Mouse (Mus musculus) bone marrow, adult 2 months (tissue): ENCODE measurements around the gene Pstpip1. TPM values are rescaled to one million over a fixed set of nuclear protein-coding genes. Genes with fewer than 3 reads are reported as not detected.

Source experiments
- H3K27ac ChIP-seq: fragments of 200-500 bp; 2 replicates; pipeline ENCODE4 v1.5.1; 2012; ENCODE audit warnings: low read depth, mild to moderate bottlenecking, control low read depth, inconsistent platforms, low read length; ENCODE audit not compliant: control insufficient read depth, poor library complexity, insufficient read depth
- H3K4me1 ChIP-seq: fragments of 200-500 bp; 2 replicates; pipeline ENCODE4 v1.6.1; 2011; ENCODE audit warnings: low read length; ENCODE audit not compliant: control insufficient read depth, insufficient read depth
- H3K4me3 ChIP-seq: fragments of 200-500 bp; replicated peaks from 2 replicates; pipeline ENCODE3; 2011; ENCODE audit warnings: mild to moderate bottlenecking, low read depth, low read length, control low read depth; ENCODE audit not compliant: control insufficient read depth
- CTCF ChIP-seq: fragments of 200-500 bp; IDR thresholded peaks from 2 replicates; pipeline ENCODE4 v1.5.1; 2011; ENCODE audit warnings: low read length, control low read depth; ENCODE audit not compliant: control insufficient read depth, insufficient read depth
- POLR2A ChIP-seq: fragments of 200-500 bp; IDR thresholded peaks from 2 replicates; pipeline ENCODE4 v1.6.1; 2011; ENCODE audit warnings: low read depth, mild to moderate bottlenecking, control low read depth, low read length, borderline replicate concordance; ENCODE audit not compliant: control insufficient read depth
- WGBS: fragments of 180-500 bp; shearing (Covaris S2); methylation state at CpG from one replicate; pipeline ENCODE4 v1.1.7; 2018; 5-methylcytosine and 5-hydroxymethylcytosine counted together
- polyA plus RNA-seq: library from polyadenylated mRNA; stranded (reverse); fragments of >200 nt; gene quantifications from 2 replicates; pipeline ENCODE4 v1.2.4, GENCODE M21; 2011; ENCODE audit warnings: low replicate concordance; ENCODE audit not compliant: missing spikeins, insufficient read depth, insufficient read length

Pstpip1 gene
- polyA plus RNA-seq, 1 experiment, result 115 TPM

DNA sequence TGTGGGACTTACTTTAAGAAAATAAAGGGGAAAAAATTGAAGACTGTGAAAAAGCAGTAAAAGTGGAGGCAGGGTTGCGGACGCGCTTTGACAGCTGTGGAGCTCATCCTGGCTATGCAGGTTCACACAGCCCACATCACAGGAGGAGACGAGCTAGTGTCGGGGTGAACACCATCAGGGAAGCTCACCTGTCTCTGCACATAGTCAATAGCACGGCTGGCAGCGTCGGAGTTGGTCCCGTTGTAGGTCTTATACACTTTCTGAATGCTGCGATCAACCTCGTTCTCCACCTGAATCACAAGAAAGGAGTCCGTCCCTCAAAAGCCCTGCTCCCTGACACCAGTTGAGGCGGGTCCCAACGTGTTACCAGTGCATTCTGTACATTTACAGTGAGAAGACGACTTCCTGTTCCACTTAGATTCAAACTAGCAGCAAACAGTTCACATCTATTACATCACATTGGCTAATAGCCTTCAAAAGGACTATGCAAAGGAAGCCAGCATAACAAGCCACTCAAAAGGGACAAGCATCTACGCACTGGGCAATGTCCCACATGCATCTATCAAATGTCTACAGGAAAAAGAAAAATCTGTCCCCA is 56.7 kb downstream of the Pstpip1 start:
- no peak for TF ChIP-seq POLR2A
- no peak for TF ChIP-seq CTCF
- H3K4me1 ChIP-seq, result no peaks in the 10 kb centered on the region
- 81% methylated on average over 16 of the region's 16 CpGs for WGBS
- no peak overlapping the region for H3K27ac ChIP-seq
- no peak overlapping the region for H3K4me3 ChIP-seq

GRCm38 (mm10) chr9:56151745-56152481 is 62.2 kb downstream of the Pstpip1 start:
- WGBS, result 48% methylated on average over 7 of the region's 7 CpGs
- Histone ChIP-seq H3K4me3 (no peak overlapping the region), H3K4me1 (no peaks in the 10 kb centered on the region), H3K27ac (no peak overlapping the region)
- no peak for TF ChIP-seq CTCF
- no peak for TF ChIP-seq POLR2A

- H3K4me1 ChIP-seq, result no peaks in the 10 kb centered on the region
- H3K4me3 ChIP-seq, result no peak overlapping the region
- TF ChIP-seq CTCF (no peak), POLR2A (no peak)
- WGBS, result 56% methylated on average over 4 of the region's 4 CpGs
- no peak overlapping the region for H3K27ac ChIP-seq
Observed at GRCm38 (mm10) chr9:56152482-56153007, 62.8 kb downstream of the Pstpip1 start.

- H3K27ac ChIP-seq, result no peak overlapping the region
- H3K4me3 ChIP-seq, result no peak overlapping the region
- no peak for TF ChIP-seq POLR2A
- TF ChIP-seq CTCF, result no peak
- 85% methylated on average over 5 of the region's 5 CpGs for WGBS
- no peaks in the 10 kb centered on the region for H3K4me1 ChIP-seq
Observed at GRCm38 (mm10) chr9:56154572-56154971, 64.8 kb downstream of the Pstpip1 start.

DNA sequence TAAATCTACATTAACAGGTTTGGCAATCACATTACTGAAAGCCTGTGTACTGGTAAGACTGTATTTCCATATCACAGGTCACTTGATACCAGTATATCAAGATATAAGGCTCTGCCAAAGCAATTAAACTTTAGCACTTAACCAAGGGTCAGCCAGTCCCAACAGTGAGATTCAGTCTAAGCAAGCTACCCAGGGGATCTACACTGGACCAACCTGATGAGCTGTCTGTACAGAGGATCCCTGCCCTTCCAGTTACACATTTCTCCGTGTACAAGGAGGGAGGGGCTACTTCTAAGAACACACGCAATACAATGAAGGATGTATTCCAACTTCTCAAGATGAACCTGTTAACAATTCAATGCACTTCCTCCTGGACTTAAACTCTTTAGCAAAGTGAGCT is 68.3 kb downstream of the Pstpip1 start:
- H3K27ac ChIP-seq, result no peak overlapping the region
- H3K4me3 ChIP-seq, result no peak overlapping the region
- no peaks in the 10 kb centered on the region for H3K4me1 ChIP-seq
- 46% methylated on average over 2 of the region's 2 CpGs for WGBS
- TF ChIP-seq CTCF, result no peak
- TF ChIP-seq POLR2A, result no peak

- H3K4me3 ChIP-seq, result no peak overlapping the region
- 66% methylated on average over 2 of the region's 2 CpGs for WGBS
- no peak overlapping the region for H3K27ac ChIP-seq
- no peaks in the 10 kb centered on the region for H3K4me1 ChIP-seq
- TF ChIP-seq POLR2A, result no peak
- TF ChIP-seq CTCF, result no peak
Observed at GRCm38 (mm10) chr9:56159456-56159855, 69.7 kb downstream of the Pstpip1 start.

GRCm38 (mm10) chr9:56160341-56161141 is 70.8 kb downstream of the Pstpip1 start:
- Histone ChIP-seq H3K4me3 (peak overlapping the region; percentile 67), H3K27ac (no peak overlapping the region), H3K4me1 (no peaks in the 10 kb centered on the region)
- WGBS, result 1% methylated on average over 80 of the region's 82 CpGs
- TF ChIP-seq POLR2A, result no peak
- TF ChIP-seq CTCF, result no peak

DNA sequence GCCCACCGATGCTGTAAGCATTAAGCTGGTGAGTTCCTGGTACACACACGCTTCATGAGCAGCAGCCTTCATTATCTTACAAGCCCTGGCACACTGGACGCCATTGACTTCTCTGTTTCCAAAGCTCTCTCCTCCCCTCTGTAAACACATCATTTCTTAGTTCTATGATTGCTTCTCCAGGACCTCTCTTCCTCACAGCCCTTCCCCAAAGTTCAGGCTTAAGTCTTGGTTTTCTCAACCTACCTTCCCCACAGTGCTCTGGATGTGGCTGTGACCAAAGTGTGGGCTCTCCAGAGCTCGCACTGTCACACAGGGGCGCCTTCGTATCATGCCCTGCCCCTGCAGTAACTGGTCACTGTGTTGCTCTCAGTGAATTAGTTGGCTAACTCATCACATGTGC is 75.6 kb downstream of the Pstpip1 start, which contains the start of gene Tspan3:
Tspan3 (minus strand) TSS at position 101 of the 400 bp plus-strand sequence.
- 79% methylated on average over 6 of the region's 6 CpGs for WGBS
- Histone ChIP-seq H3K4me3 (no peak within 1 kb of the TSS), H3K4me1 (peaks cover 2% of the 10 kb centered on the region), H3K27ac (no peak within 1 kb of the TSS)
- TF ChIP-seq CTCF (no peak), POLR2A (no peak)
